Mouse (Mus musculus): Measurements from ENCODE around the gene Cnot3. TPM values are rescaled to one million over a fixed set of nuclear protein-coding genes. Genes with fewer than 3 reads are reported as not detected.
A peak's percentile ranks its signal among the peaks of the same experiment; 100 is the strongest.
"Not testable (repeated sequence)": the region's sequence is repeated elsewhere in the genome, so short reads cannot be mapped to it uniquely, and the experiment has no call there.

Gene Cnot3
- total RNA-seq, 2 experiments from 2014 or later: 67.9 to 71.5 TPM

GRCm38 (mm10) chr7:3706343-3706934, 61.4 kb downstream of the Cnot3 start:
- TF ChIP-seq CTCF (conservative IDR thresholded peaks at IDR 0.05): no peak
- Histone ChIP-seq H3K4me3 (0 out of 2 replicates have a peak overlapping the region, but pooled peaks have one; percentile 90), H3K27ac (peak overlapping the region; percentile 8; the same call in 1 of the 2 replicates)
- DNase-seq (ENCODE audit: low spot score in 2 of 2): no peak

DNA sequence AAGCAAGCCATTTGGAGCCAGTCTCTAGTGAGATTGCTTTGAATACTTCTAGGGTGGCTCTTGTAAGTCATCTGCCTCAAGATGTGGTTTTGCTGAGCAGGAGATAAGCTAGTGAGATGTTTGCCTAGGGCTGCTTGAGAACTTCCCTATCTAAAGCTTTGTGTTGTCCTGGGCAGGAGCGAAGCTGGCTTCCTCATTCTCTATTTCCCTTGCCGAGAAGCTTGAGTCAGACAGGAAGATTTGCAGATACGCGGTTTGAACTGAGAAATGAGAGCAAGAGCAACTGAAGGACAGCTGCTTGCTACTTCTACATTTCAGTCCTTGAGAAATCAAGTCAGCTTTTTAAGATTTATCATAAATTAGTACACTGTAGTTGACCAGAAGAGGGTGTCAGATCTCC, 62.0 kb downstream of the Cnot3 start:
- no peak for TF ChIP-seq CTCF (conservative IDR thresholded peaks at IDR 0.05)
- H3K4me3 ChIP-seq: no peak overlapping the region
- DNase-seq (ENCODE audit: low spot score in 2 of 2): no peak

DNA sequence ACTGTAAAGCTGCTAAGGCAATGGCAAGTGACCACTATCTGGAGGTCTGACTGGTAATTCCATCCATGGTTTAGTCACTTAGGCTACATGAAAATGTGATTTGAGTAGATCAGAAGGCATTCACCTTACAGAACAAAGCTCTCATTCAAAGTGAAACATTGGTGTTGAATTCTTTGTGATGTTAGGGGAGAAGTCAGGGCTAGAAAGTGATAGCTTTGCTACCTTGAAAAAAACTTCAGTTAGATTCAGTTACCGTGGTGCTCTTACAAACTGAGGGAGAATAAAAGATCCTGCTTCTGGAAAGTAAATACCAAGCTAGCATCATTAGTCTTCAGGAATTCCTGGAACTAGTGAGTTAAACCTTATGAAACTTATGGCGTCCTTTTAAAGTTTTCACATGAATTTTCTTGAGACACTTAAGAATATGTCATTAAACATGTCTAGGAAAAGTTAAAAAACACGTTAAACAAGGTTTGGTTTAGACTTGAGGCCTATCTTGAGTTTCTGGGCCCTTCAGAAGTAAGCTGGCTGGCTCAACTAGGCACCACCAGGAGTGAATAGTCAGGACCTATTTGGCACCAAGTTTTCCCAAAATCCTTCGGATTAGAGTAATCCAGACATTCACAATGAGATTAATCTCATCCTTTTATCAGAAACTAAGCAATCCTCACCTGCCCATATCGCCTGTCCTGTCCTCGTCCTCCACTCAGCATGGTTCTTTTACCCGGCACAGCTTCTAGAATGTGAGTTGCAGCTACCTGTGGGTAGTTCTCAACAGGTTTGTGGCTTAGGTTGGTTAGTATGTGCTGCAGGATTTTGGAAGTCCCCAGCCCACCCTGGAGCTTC, 62.7 kb downstream of the Cnot3 start:
- no peak for DNase-seq (ENCODE audit: low spot score in 2 of 2)
- TF ChIP-seq CTCF (conservative IDR thresholded peaks at IDR 0.05): no peak
- Histone ChIP-seq H3K4me3 (no peak overlapping the region), H3K27ac (no peak overlapping the region)

More for the DNA sequence above, 62.0 kb downstream of the Cnot3 start:
- 0 out of 2 replicates have a peak overlapping the region, but pooled peaks have one; percentile 8 for H3K27ac ChIP-seq

GRCm38 (mm10) chr7:3708447-3708980, 63.4 kb downstream of the Cnot3 start:
- not testable (repeated sequence) for H3K4me3 ChIP-seq; DNase-seq (ENCODE audit: low spot score in 2 of 2); H3K27ac ChIP-seq
- TF ChIP-seq CTCF (conservative IDR thresholded peaks at IDR 0.05): peak; percentile 30

- Histone ChIP-seq H3K4me3 (no peak overlapping the region), H3K27ac (no peak overlapping the region)
- DNase-seq (ENCODE audit: low spot score in 2 of 2): peak in 1 of 2 experiments; percentile 7
- TF ChIP-seq CTCF (conservative IDR thresholded peaks at IDR 0.05): no peak
These were observed 63.9 kb downstream of the Cnot3 start for GRCm38 (mm10) chr7:3709000-3709399.

Small RNA genes lying within 50 kb of the gene (microRNA-seq; reads per million reads assigned to microRNA genes)
- 4.1 to 5.8 reads per million in 2 experiments for gene Mir3572

Other genes with a start within 250 kb of the Cnot3 start
- gene Cacng6, start 221.1 kb upstream of the Cnot3 start, total RNA-seq (2021): 1 to 10 TPM; 1.9 to 2.2 TPM
- gene Tarm1, start 142.6 kb upstream of the Cnot3 start, total RNA-seq (2021): not detected
- gene Oscar, start 29.1 kb upstream of the Cnot3 start, total RNA-seq (2021): 1 to 10 TPM in 1 of 2 experiments, under 1 TPM in 1; 0.56 to 1.5 TPM
- 100 to 1,000 TPM; 537 to 571 TPM for gene Ndufa3, start 27.9 kb upstream of the Cnot3 start, total RNA-seq (2021)
- gene Tfpt, start 15.3 kb upstream of the Cnot3 start, total RNA-seq (2021): 10 to 100 TPM; 43.7 to 51.9 TPM
- gene Prpf31, start 15.3 kb upstream of the Cnot3 start, total RNA-seq (2021): 10 to 100 TPM; 55.5 to 59.2 TPM
- gene Leng1, start 20.6 kb downstream of the Cnot3 start, total RNA-seq (2021): 1 to 10 TPM; 5.3 to 5.6 TPM
- 1 to 10 TPM; 4.3 to 9.7 TPM for gene Tmc4, start 32.3 kb downstream of the Cnot3 start, total RNA-seq (2021)
- 10 to 100 TPM; 80.2 to 84.8 TPM for gene Tsen34, start 47.6 kb downstream of the Cnot3 start, total RNA-seq (2021)
- 100 to 1,000 TPM; 160 to 170 TPM for gene Mboat7, start 48.3 kb downstream of the Cnot3 start, total RNA-seq (2021)
- gene Rps9, start 58.7 kb downstream of the Cnot3 start, total RNA-seq (2021): 100 to 1,000 TPM; 387 to 404 TPM
- under 1 TPM in 1 of 2 experiments, not detected in 1; 0.36 TPM for gene Pirb, start 75.1 kb downstream of the Cnot3 start, total RNA-seq (2021)
- gene Gm15448, start 180.4 kb downstream of the Cnot3 start, total RNA-seq (2021): not detected
- not detected for gene Pira2, start 199.8 kb downstream of the Cnot3 start, total RNA-seq (2021)

All from layer of hippocampus, adult 2 months (tissue).